Mouse (Mus musculus) ES-E14 (cell line): ENCODE measurements around the gene Col9a2.

Experiments used
- CHD2 ChIP-seq: IDR thresholded peaks from 2 replicates; pipeline ENCODE4 v1.6.1; 2014; ENCODE audit warnings: mild to moderate bottlenecking, low read depth, low read length, inconsistent platforms
- MAFK ChIP-seq: IDR thresholded peaks from 2 replicates; pipeline ENCODE4 v1.6.1; 2014; ENCODE audit warnings: mild to moderate bottlenecking, low read depth, low read length, inconsistent platforms; ENCODE audit not compliant: insufficient read depth

DNA sequence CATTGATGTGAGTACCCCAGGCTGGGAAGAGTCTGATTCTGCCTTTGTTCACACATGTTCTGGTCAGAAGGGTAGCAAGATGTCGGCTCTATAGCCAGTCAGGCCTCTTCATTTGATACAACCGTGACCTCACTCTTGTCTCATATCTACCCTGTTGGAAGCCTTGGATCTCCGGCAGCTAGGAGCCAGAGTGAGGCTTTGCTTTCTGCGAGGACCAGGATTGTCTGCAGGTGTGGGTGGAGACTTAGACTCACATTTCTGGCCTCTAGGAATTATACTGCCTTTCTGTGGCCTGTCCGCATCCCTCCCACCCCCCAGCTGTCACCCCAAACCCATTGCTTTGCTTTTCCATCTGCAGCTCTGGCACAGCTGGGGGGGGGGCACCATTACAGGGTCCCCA, 3.3 kb downstream of the Col9a2 start:
- no peak for TF ChIP-seq MAFK
- TF ChIP-seq CHD2 = no peak
